Mouse (Mus musculus) left cerebral cortex, adult 2 months (tissue): ENCODE measurements around the gene Zmiz2. TPM values are rescaled to one million over a fixed set of nuclear protein-coding genes. Genes with fewer than 3 reads are reported as not detected.
"Not testable (repeated sequence)": the region's sequence is repeated elsewhere in the genome, so short reads cannot be mapped to it uniquely, and the experiment has no call there.

Experiments
- DNase-seq, 2 experiments: peaks; one replicate each; pipeline ENCODE4 v3.0.0; 2021 to 2022; ENCODE audit warnings: low spot score in 2 of 2, mixed read lengths in 1 of 2; ENCODE audit errors: extremely low spot score in 1 of 2
- H3K27ac ChIP-seq: fragments of 200-600 bp; 2 replicates; pipeline ENCODE4 v1.8.1; 2022
- H3K4me3 ChIP-seq: fragments of 200-600 bp; 2 replicates; pipeline ENCODE4 v1.8.1; 2022
- CTCF ChIP-seq: fragments of 200-600 bp; IDR thresholded peaks from 2 replicates; pipeline ENCODE4 v1.8.1; 2022; ENCODE audit warnings: antibody characterized with exemption, mild to moderate bottlenecking, moderate library complexity
- intact Hi-C: fragments of 180-260 bp; cut with DNase I; formaldehyde crosslinking; loops from one replicate; pipeline ENCODE4 v1.15.1; 2025
- long read RNA-seq, 2 experiments: library from polyadenylated mRNA; stranded (forward); transcript quantifications; one replicate each; pipeline ENCODE4 v2.0.0; 2021; ENCODE audit warnings: borderline mapping rate in 2 of 2
- total RNA-seq, 2 experiments: library from RNA; stranded (reverse); gene quantifications; 2 replicates each; pipeline ENCODE4 v1.2.3; 2021

The Zmiz2 gene
- total RNA-seq = 100 to 1,000 TPM; 226 to 228 TPM
- long read RNA-seq, experiment 1, full-length matches to known transcripts = 73 of 362 reads
- long read RNA-seq, experiment 1, partial matches to known transcripts = 150 of 362 reads
- long read RNA-seq, experiment 1, other reads (novel, unspliced or antisense) = 139 of 362 reads
- long read RNA-seq, experiment 2, full-length matches to known transcripts = 60 of 291 reads
- long read RNA-seq, experiment 2, partial matches to known transcripts = 108 of 291 reads
- long read RNA-seq, experiment 2, other reads (novel, unspliced or antisense) = 123 of 291 reads

- Histone ChIP-seq H3K4me3 (peak within 1 kb of the TSS; percentile 95), H3K27ac (peak within 1 kb of the TSS; percentile 90)
- peak; percentile 94 for DNase-seq
- TF ChIP-seq CTCF = no peak
- intact Hi-C loops = loop anchor here (1.0 kb wide), 1 partner anchor 27 kb away; no protein-coding TSS in a partner anchor
Observed at GRCm38 (mm10) chr11:6388726-6389413, at the start of gene Zmiz2. Zmiz2 (plus strand) TSS chr11:6389074.

GRCm38 (mm10) chr11:6345956-6346355 is 42.9 kb upstream of the Zmiz2 start:
- Histone ChIP-seq H3K27ac (no peak overlapping the region), H3K4me3 (no peak overlapping the region)
- intact Hi-C loops = no loop called here
- DNase-seq = no peak
- TF ChIP-seq CTCF = no peak

- DNase-seq = no peak
- no peak overlapping the region for H3K4me3 ChIP-seq
- no peak for TF ChIP-seq CTCF
- no peak overlapping the region for H3K27ac ChIP-seq
- intact Hi-C loops = no loop called here
Observed at GRCm38 (mm10) chr11:6346966-6347365, 41.9 kb upstream of the Zmiz2 start.

GRCm38 (mm10) chr11:6348681-6349200 is 40.1 kb upstream of the Zmiz2 start:
- TF ChIP-seq CTCF = no peak
- DNase-seq = no peak
- no peak overlapping the region for H3K4me3 ChIP-seq
- intact Hi-C loops = no loop called here
- H3K27ac ChIP-seq = no peak overlapping the region

GRCm38 (mm10) chr11:6349586-6349985 is 39.3 kb upstream of the Zmiz2 start:
- TF ChIP-seq CTCF = no peak
- no peak for DNase-seq
- no peak overlapping the region for H3K27ac ChIP-seq
- H3K4me3 ChIP-seq = no peak overlapping the region
- intact Hi-C loops = no loop called here

- Histone ChIP-seq H3K27ac (no peak overlapping the region), H3K4me3 (no peak overlapping the region)
- TF ChIP-seq CTCF = no peak
- DNase-seq = no peak
- intact Hi-C loops = no loop called here
Observed at GRCm38 (mm10) chr11:6355106-6355505, 33.8 kb upstream of the Zmiz2 start.

GRCm38 (mm10) chr11:6364581-6365275 is 24.1 kb upstream of the Zmiz2 start:
- no peak for TF ChIP-seq CTCF
- Histone ChIP-seq H3K27ac (no peak overlapping the region), H3K4me3 (no peak overlapping the region)
- intact Hi-C loops = no loop called here
- DNase-seq = no peak

- TF ChIP-seq CTCF = peak; percentile 71
- intact Hi-C loops = loop anchor here (2.0 kb wide), 1 partner anchor 45 kb away; no protein-coding TSS in a partner anchor
- DNase-seq = peak; percentile 37 to 68
- Histone ChIP-seq H3K4me3 (no peak overlapping the region), H3K27ac (no peak overlapping the region)
Observed at GRCm38 (mm10) chr11:6365885-6366284, 23.0 kb upstream of the Zmiz2 start.

- Histone ChIP-seq H3K27ac (no peak overlapping the region), H3K4me3 (no peak overlapping the region)
- intact Hi-C loops = loop anchor here (2.0 kb wide), 1 partner anchor 44 kb away; no protein-coding TSS in a partner anchor
- no peak for DNase-seq
- TF ChIP-seq CTCF = no peak
Observed at GRCm38 (mm10) chr11:6366434-6366833, 22.4 kb upstream of the Zmiz2 start.

GRCm38 (mm10) chr11:6367156-6367555 is 21.7 kb upstream of the Zmiz2 start:
- DNase-seq = no peak
- H3K4me3 ChIP-seq = no peak overlapping the region

GRCm38 (mm10) chr11:6367986-6368385 is 20.9 kb upstream of the Zmiz2 start:
- not testable (repeated sequence) for H3K4me3 ChIP-seq, H3K27ac ChIP-seq, DNase-seq
- intact Hi-C loops = loop anchor here (2.0 kb wide), 1 partner anchor 43 kb away; no protein-coding TSS in a partner anchor

More at GRCm38 (mm10) chr11:6367156-6367555, 21.7 kb upstream of the Zmiz2 start:
- H3K27ac ChIP-seq = no peak overlapping the region
- intact Hi-C loops = loop anchor here (2.0 kb wide), 1 partner anchor 44 kb away; no protein-coding TSS in a partner anchor
- TF ChIP-seq CTCF = no peak
